Mouse (Mus musculus) neural tube, embryonic 10.5 days (tissue): ENCODE data around the gene Six3.

Source experiments
- DNase-seq: peaks from one replicate; pipeline ENCODE4 v3.0.0-alpha.2; 2017; ENCODE audit warnings: low spot score; ENCODE audit errors: extremely low spot score

Six3 gene

GRCm38 (mm10) chr17:85611521-85612515 is 1.6 kb upstream of the Six3 start:
- peak; percentile 34 for DNase-seq

- DNase-seq: no peak
Observed at GRCm38 (mm10) chr17:85612526-85613265, 712 bp upstream of the Six3 start.

GRCm38 (mm10) chr17:85614011-85614721 is 758 bp downstream of the Six3 start:
- no peak for DNase-seq

GRCm38 (mm10) chr17:85614722-85615331 is 1.4 kb downstream of the Six3 start:
- DNase-seq: no peak

- DNase-seq: no peak
Observed at GRCm38 (mm10) chr17:85615586-85615985, 2.2 kb downstream of the Six3 start.

GRCm38 (mm10) chr17:85616526-85617500 is 3.4 kb downstream of the Six3 start:
- peak; percentile 52 for DNase-seq

GRCm38 (mm10) chr17:85617566-85618358 is 4.4 kb downstream of the Six3 start:
- peak; percentile 75 for DNase-seq

- DNase-seq: no peak
Observed at GRCm38 (mm10) chr17:85618359-85619112, 5.1 kb downstream of the Six3 start.

- peak; percentile 52 for DNase-seq
Observed at GRCm38 (mm10) chr17:85619113-85620085, 6.0 kb downstream of the Six3 start.

GRCm38 (mm10) chr17:85620086-85620481 is 6.7 kb downstream of the Six3 start:
- peak; percentile 53 for DNase-seq

GRCm38 (mm10) chr17:85620680-85621504 is 7.5 kb downstream of the Six3 start:
- DNase-seq: peak; percentile 59

GRCm38 (mm10) chr17:85621505-85622310 is 8.3 kb downstream of the Six3 start:
- DNase-seq: peak; percentile 76

- no peak for DNase-seq
Observed at GRCm38 (mm10) chr17:85622493-85623157, 9.2 kb downstream of the Six3 start.

- DNase-seq: peak; percentile 70
Observed at GRCm38 (mm10) chr17:85623161-85624050, 10.0 kb downstream of the Six3 start.
